Mouse (Mus musculus) stomach, embryonic 16.5 days (tissue): ENCODE data around the gene Olfr1031. TPM values are rescaled to one million over a fixed set of nuclear protein-coding genes. Genes with fewer than 3 reads are reported as not detected.
A peak's percentile ranks its signal among the peaks of the same experiment; 100 is the strongest.
"Not testable (repeated sequence)": the region's sequence is repeated elsewhere in the genome, so short reads cannot be mapped to it uniquely, and the experiment has no call there.

Experiments
- ATAC-seq: fragments of 200-750 bp; cut with Nextera tagmentation; 2 replicates; pipeline ENCODE4 v1.8.0; 2017; ENCODE audit warnings: moderate number of reproducible peaks, moderate TSS enrichment; ENCODE audit not compliant: insufficient read depth, low FRiP score
- H3K27ac ChIP-seq: fragments of 300-500 bp; sonication (generic); 2 replicates; pipeline ENCODE4 v1.5.1; 2014; ENCODE audit warnings: low read length
- H3K27me3 ChIP-seq: fragments of 300-500 bp; sonication (generic); 2 replicates; pipeline ENCODE4 v1.6.1; 2014; ENCODE audit warnings: low read length, control low read depth, mixed read lengths; ENCODE audit not compliant: control insufficient read depth, insufficient read depth
- H3K36me3 ChIP-seq: fragments of 300-500 bp; sonication (generic); 2 replicates; pipeline ENCODE4 v1.6.1; 2014; ENCODE audit warnings: low read length; ENCODE audit not compliant: control insufficient read depth, insufficient read depth
- H3K4me1 ChIP-seq: fragments of 300-500 bp; sonication (generic); 2 replicates; pipeline ENCODE4 v1.6.1; 2014; ENCODE audit warnings: low read length, control low read depth, mixed read lengths; ENCODE audit not compliant: control insufficient read depth, insufficient read depth
- H3K4me2 ChIP-seq: fragments of 300-500 bp; sonication (generic); 2 replicates; pipeline ENCODE4 v1.6.1; 2014; ENCODE audit warnings: low read depth, low read length, mixed read lengths
- H3K4me3 ChIP-seq: fragments of 300-500 bp; sonication (generic); replicated peaks from 2 replicates; pipeline ENCODE4 v1.5.1; 2014; ENCODE audit warnings: mild to moderate bottlenecking, low read length
- H3K9ac ChIP-seq: fragments of 300-500 bp; sonication (generic); 2 replicates; pipeline ENCODE4 v1.6.1; 2014; ENCODE audit warnings: low read length
- H3K9me3 ChIP-seq: fragments of 300-500 bp; sonication (generic); replicated peaks from 2 replicates; pipeline ENCODE4 v1.6.1; 2016; ENCODE audit warnings: low read length, control low read depth; ENCODE audit not compliant: control insufficient read depth
- WGBS: fragments of 180-500 bp; shearing (Covaris S2); extraction: QIAGEN DNeasy Blood & Tissue Kit; methylation state at CpG from one replicate; pipeline ENCODE4 v1.1.7; 2014; 5-methylcytosine and 5-hydroxymethylcytosine counted together
- polyA plus RNA-seq: library from polyadenylated mRNA; unstranded; fragments of >200 nt; fragmentation: Nextera tagmentation; extraction: Ambion mirVana; gene quantifications from 2 replicates; pipeline ENCODE4 v1.2.1, GENCODE M21; 2015

Gene Olfr1031
- polyA plus RNA-seq: not detected in 2 replicates

- no peak for ATAC-seq
- Histone ChIP-seq H3K4me3 (no peak within 1 kb of the TSS), H3K9me3 (no peaks in the 10 kb centered on the region), H3K27me3 (no peaks in the 10 kb centered on the region), H3K4me1 (no peaks in the 10 kb centered on the region), H3K27ac (no peak within 1 kb of the TSS), H3K4me2 (no peak within 1 kb of the TSS), H3K36me3 (no peaks in the 10 kb centered on the region), H3K9ac (no peak within 1 kb of the TSS)
- WGBS: 65% methylated on average over 3 of the region's 3 CpGs
Observed at GRCm38 (mm10) chr2:85990004-85990403, at the start of gene Olfr1031. Gene Olfr1031 (plus strand): TSS chr2:85990304.

- H3K4me3 ChIP-seq: no peak within 1 kb of the TSS
- no peak within 1 kb of the TSS for H3K27ac ChIP-seq
- H3K4me2 ChIP-seq: no peak within 1 kb of the TSS
- H3K4me1 ChIP-seq: no peaks in the 10 kb centered on the region
- no peaks in the 10 kb centered on the region for H3K36me3 ChIP-seq
- H3K9ac ChIP-seq: no peak within 1 kb of the TSS
- no peak for ATAC-seq
- H3K9me3 ChIP-seq: no peaks in the 10 kb centered on the region
- no peaks in the 10 kb centered on the region for H3K27me3 ChIP-seq
- WGBS: 74% methylated on average over 1 of the region's 1 CpGs
Observed at GRCm38 (mm10) chr2:85950137-85950536, 40.0 kb upstream of the Olfr1031 start, which contains the start of gene Olfr1028. Gene Olfr1028 (plus strand): TSS chr2:85950437.

- no peak within 1 kb of the TSS for H3K9ac ChIP-seq
- no peak within 1 kb of the TSS for H3K27ac ChIP-seq
- WGBS: 86% methylated on average over 2 of the region's 2 CpGs
- no peak within 1 kb of the TSS for H3K4me2 ChIP-seq
- no peaks in the 10 kb centered on the region for H3K9me3 ChIP-seq
- H3K4me1 ChIP-seq: no peaks in the 10 kb centered on the region
- H3K36me3 ChIP-seq: no peaks in the 10 kb centered on the region
- no peak within 1 kb of the TSS for H3K4me3 ChIP-seq
- no peak for ATAC-seq
- H3K27me3 ChIP-seq: no peaks in the 10 kb centered on the region
Observed at GRCm38 (mm10) chr2:85973595-85973994, 16.5 kb upstream of the Olfr1031 start, which contains the start of gene Olfr1029. Gene Olfr1029 (plus strand): TSS chr2:85973895.

- Histone ChIP-seq H3K27me3 (no peaks in the 10 kb centered on the region), H3K27ac (no peak within 1 kb of the TSS), H3K4me1 (no peaks in the 10 kb centered on the region), H3K36me3 (no peaks in the 10 kb centered on the region), H3K9me3 (no peaks in the 10 kb centered on the region), H3K4me2 (no peak within 1 kb of the TSS), H3K9ac (no peak within 1 kb of the TSS), H3K4me3 (no peak within 1 kb of the TSS)
- ATAC-seq: no peak
- 69% methylated on average over 1 of the region's 1 CpGs for WGBS
Observed at GRCm38 (mm10) chr2:85978976-85979375, 11.1 kb upstream of the Olfr1031 start, which contains the start of gene Olfr1030. Gene Olfr1030 (plus strand): TSS chr2:85979276.

GRCm38 (mm10) chr2:86005240-86005639 lies 15.1 kb downstream of the Olfr1031 start, which contains the start of gene Olfr1032:
Gene Olfr1032 (plus strand): TSS chr2:86005540.
- no peak within 1 kb of the TSS for H3K27ac ChIP-seq
- no peaks in the 10 kb centered on the region for H3K36me3 ChIP-seq
- H3K9me3 ChIP-seq: no peaks in the 10 kb centered on the region
- no peaks in the 10 kb centered on the region for H3K4me1 ChIP-seq
- ATAC-seq: no peak
- H3K4me2 ChIP-seq: no peak within 1 kb of the TSS
- no peak within 1 kb of the TSS for H3K9ac ChIP-seq
- WGBS: 80% methylated on average over 7 of the region's 7 CpGs
- H3K4me3 ChIP-seq: no peak within 1 kb of the TSS
- no peaks in the 10 kb centered on the region for H3K27me3 ChIP-seq

- peak within 1 kb of the TSS; percentile 44 for H3K4me3 ChIP-seq
- not testable (repeated sequence) for ATAC-seq, H3K9me3 ChIP-seq, H3K27me3 ChIP-seq, H3K4me1 ChIP-seq, H3K36me3 ChIP-seq
- WGBS: under 1% methylated on average over 10 of the region's 11 CpGs
- H3K9ac ChIP-seq: peak within 1 kb of the TSS; percentile 57; the same call in 1 of the 2 replicates
- peak within 1 kb of the TSS; percentile 66 for H3K27ac ChIP-seq
- H3K4me2 ChIP-seq: peak within 1 kb of the TSS; percentile 46
Observed at GRCm38 (mm10) chr2:86020406-86020805, 30.3 kb downstream of the Olfr1031 start, which contains the start of gene Olfr1033. Gene Olfr1033 (plus strand): TSS chr2:86020633.

- not testable (repeated sequence) for H3K4me3 ChIP-seq, H3K9ac ChIP-seq, H3K27me3 ChIP-seq, H3K27ac ChIP-seq, H3K4me2 ChIP-seq, H3K36me3 ChIP-seq, H3K9me3 ChIP-seq, H3K4me1 ChIP-seq, ATAC-seq
- WGBS: 32% methylated on average over 3 of the region's 9 CpGs
Observed at GRCm38 (mm10) chr2:86021518-86021917, 31.4 kb downstream of the Olfr1031 start.

Other genes with a start within 250 kb of the Olfr1031 start
- not detected in 2 replicates for gene Olfr1012, start 227.5 kb upstream of the Olfr1031 start, polyA plus RNA-seq
- gene Olfr1013, start 223.2 kb upstream of the Olfr1031 start, polyA plus RNA-seq: not detected in 2 replicates
- gene Olfr1014, start 217.6 kb upstream of the Olfr1031 start, polyA plus RNA-seq: not detected in 2 replicates
- gene Olfr1015, start 208.3 kb upstream of the Olfr1031 start, polyA plus RNA-seq: not detected in 2 replicates
- gene Olfr1016, start 187.8 kb upstream of the Olfr1031 start, polyA plus RNA-seq: not detected in 2 replicates
- gene Olfr1018, start 171.8 kb upstream of the Olfr1031 start, polyA plus RNA-seq: not detected in 2 replicates
- gene Olfr1019, start 144.8 kb upstream of the Olfr1031 start, polyA plus RNA-seq: not detected in 2 replicates
- gene Olfr1020, start 143.3 kb upstream of the Olfr1031 start, polyA plus RNA-seq: not detected in 2 replicates
- gene Olfr1022, start 121.7 kb upstream of the Olfr1031 start, polyA plus RNA-seq: not detected in 2 replicates
- gene Olfr1023, start 104.7 kb upstream of the Olfr1031 start, polyA plus RNA-seq: not detected in 2 replicates
- gene Olfr1024, start 85.3 kb upstream of the Olfr1031 start, polyA plus RNA-seq: not detected in 2 replicates
- not detected in 2 replicates for gene Olfr1025-ps1, start 75.1 kb upstream of the Olfr1031 start, polyA plus RNA-seq
- gene Olfr1026, start 68.7 kb upstream of the Olfr1031 start, polyA plus RNA-seq: not detected in 2 replicates
- not detected in 2 replicates for gene Olfr1028, start 39.9 kb upstream of the Olfr1031 start, polyA plus RNA-seq
- gene Olfr1029, start 16.4 kb upstream of the Olfr1031 start, polyA plus RNA-seq: not detected in 2 replicates
- gene Olfr1030, start 11.0 kb upstream of the Olfr1031 start, polyA plus RNA-seq: not detected in 2 replicates
- gene Olfr1032, start 15.2 kb downstream of the Olfr1031 start, polyA plus RNA-seq: not detected in 2 replicates
- 4.9 and 5.4 TPM in 2 replicates for gene Olfr1033, start 30.3 kb downstream of the Olfr1031 start, polyA plus RNA-seq
- gene Olfr1034, start 55.6 kb downstream of the Olfr1031 start, polyA plus RNA-seq: 0.06 and 0.09 TPM in 2 replicates
- gene Olfr1036, start 83.7 kb downstream of the Olfr1031 start, polyA plus RNA-seq: not detected in 2 replicates
- not detected in 2 replicates for gene Olfr1037, start 97.1 kb downstream of the Olfr1031 start, polyA plus RNA-seq
- gene Olfr1039, start 145.6 kb downstream of the Olfr1031 start, polyA plus RNA-seq: not detected in 2 replicates
- gene Olfr1040, start 156.4 kb downstream of the Olfr1031 start, polyA plus RNA-seq: not detected in 2 replicates
- not detected in 2 replicates for gene Olfr1042, start 171.5 kb downstream of the Olfr1031 start, polyA plus RNA-seq
- gene Olfr1043, start 177.2 kb downstream of the Olfr1031 start, polyA plus RNA-seq: not detected in 2 replicates
- not detected in 2 replicates for gene Olfr1044, start 187.5 kb downstream of the Olfr1031 start, polyA plus RNA-seq
- not detected in 2 replicates for gene Olfr52, start 195.4 kb downstream of the Olfr1031 start, polyA plus RNA-seq
- not detected in 2 replicates for gene Olfr1045, start 212.7 kb downstream of the Olfr1031 start, polyA plus RNA-seq
- gene Olfr1046, start 229.0 kb downstream of the Olfr1031 start, polyA plus RNA-seq: not detected in 2 replicates
- not detected in 2 replicates for gene Olfr1047, start 241.1 kb downstream of the Olfr1031 start, polyA plus RNA-seq
- gene Olfr1048, start 250.0 kb downstream of the Olfr1031 start, polyA plus RNA-seq: not detected in 2 replicates